Mouse (Mus musculus) midbrain, embryonic 10.5 days (tissue): ENCODE results near the gene Gipr. TPM values are rescaled to one million over a fixed set of nuclear protein-coding genes. Genes with fewer than 3 reads are reported as not detected.
"Not testable (repeated sequence)": the region's sequence is repeated elsewhere in the genome, so short reads cannot be mapped to it uniquely, and the experiment has no call there.

Experiments
- DNase-seq: peaks from one replicate; pipeline ENCODE4 v3.0.0-alpha.2; 2017; ENCODE audit warnings: low spot score
- H3K27ac ChIP-seq: fragments of 300-500 bp; sonication (generic); replicated peaks from 2 replicates; pipeline ENCODE4 v1.5.1; 2016; ENCODE audit warnings: mild to moderate bottlenecking
- H3K27me3 ChIP-seq: fragments of 300-500 bp; sonication (generic); 2 replicates; pipeline ENCODE4 v1.6.1; 2016; ENCODE audit warnings: low read depth, mild to moderate bottlenecking; ENCODE audit not compliant: poor library complexity, severe bottlenecking
- H3K36me3 ChIP-seq: fragments of 300-500 bp; sonication (generic); 2 replicates; pipeline ENCODE4 v1.6.1; 2016; ENCODE audit warnings: mild to moderate bottlenecking, moderate library complexity
- H3K4me1 ChIP-seq: fragments of 300-500 bp; sonication (generic); 2 replicates; pipeline ENCODE4 v1.6.1; 2016
- H3K4me3 ChIP-seq: fragments of 300-500 bp; sonication (generic); 2 replicates; pipeline ENCODE4 v1.5.1; 2016; ENCODE audit warnings: mild to moderate bottlenecking, moderate library complexity
- H3K9me3 ChIP-seq: fragments of 300-500 bp; sonication (generic); replicated peaks from 2 replicates; pipeline ENCODE4 v1.6.1; 2016; ENCODE audit warnings: mild to moderate bottlenecking
- WGBS: fragments of 180-500 bp; shearing (Covaris S2); methylation state at CpG from one replicate; pipeline ENCODE4 v1.1.7; 2016; 5-methylcytosine and 5-hydroxymethylcytosine counted together
- polyA plus RNA-seq: library from polyadenylated mRNA; unstranded; fragments of >200 nt; fragmentation: Nextera tagmentation; extraction: Ambion mirVana; gene quantifications from 2 replicates; pipeline ENCODE4 v1.2.1, GENCODE M21; 2016

The Gipr gene
- polyA plus RNA-seq, 1 experiment from 2014 or later, result 0.60 TPM

DNA sequence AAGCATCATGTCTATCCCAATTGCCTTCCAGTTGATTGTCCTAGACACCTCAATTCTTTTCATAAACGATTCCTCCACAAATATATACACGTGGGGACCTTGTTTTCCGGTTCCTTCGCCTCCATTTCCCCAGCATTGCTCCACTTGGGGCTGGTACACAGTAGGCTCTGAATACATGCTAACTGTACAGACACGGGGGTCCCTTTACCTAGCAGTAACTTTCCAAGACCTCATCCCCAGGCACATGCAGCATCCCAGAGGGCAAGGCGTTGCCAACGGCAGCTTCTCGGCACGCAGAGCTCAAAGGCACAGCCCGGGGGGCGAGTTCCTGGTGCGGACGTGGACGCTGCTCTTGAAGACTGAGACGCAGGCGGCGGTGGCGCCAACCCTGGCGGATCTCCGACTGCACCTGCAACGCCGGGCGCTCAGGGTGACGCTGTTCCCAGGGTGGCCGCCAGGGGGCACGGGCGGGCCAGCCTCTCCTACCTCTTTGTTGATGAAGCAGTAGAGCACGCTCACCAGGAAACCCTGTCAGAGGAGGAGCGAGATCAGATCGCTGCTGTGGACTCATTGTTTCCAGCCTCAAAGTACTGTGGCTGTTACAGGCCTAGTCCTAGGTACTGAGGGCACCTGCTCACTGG, 8.6 kb downstream of the Gipr start:
- peak overlapping the region; percentile 42 for H3K4me3 ChIP-seq
- 5% methylated on average over 30 of the region's 30 CpGs for WGBS
- peaks cover 36% of the 10 kb centered on the region for H3K4me1 ChIP-seq
- no peaks in the 10 kb centered on the region for H3K9me3 ChIP-seq
- H3K36me3 ChIP-seq, result peaks cover 34% of the 10 kb centered on the region
- H3K27ac ChIP-seq, result peak overlapping the region; percentile 72
- peak; percentile 93 for DNase-seq
- peaks cover 52% of the 10 kb centered on the region for H3K27me3 ChIP-seq

DNA sequence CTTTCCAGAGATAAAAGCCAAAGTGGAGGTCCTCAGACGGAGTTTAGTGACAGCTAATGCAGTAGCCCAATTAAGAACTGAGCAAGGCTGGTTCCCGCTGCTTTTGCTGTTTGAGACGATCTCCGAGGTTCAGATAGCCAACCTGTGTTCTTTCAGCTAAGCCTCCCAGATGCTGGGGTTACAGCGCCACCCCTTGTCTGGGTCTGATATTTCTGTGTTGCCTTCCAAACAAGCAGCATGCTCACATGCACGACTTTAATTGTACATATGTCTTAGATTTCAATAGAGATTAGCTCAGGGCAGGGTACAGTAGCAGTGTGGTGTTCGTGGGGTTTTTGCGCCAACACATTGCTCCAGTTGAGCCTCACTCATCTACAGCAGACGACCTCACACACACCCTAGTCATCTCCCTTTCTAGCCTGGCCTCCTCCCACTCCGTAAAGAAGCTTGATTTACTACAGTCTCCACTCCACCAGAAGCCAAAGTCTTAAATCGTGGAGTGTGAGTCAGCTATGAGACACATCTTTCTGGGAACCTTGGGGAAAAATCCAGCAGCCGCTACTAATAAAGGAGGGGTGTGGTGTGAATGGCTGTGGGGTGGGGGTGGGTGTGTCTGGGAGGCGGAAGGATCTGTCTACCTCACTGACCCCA, 10.0 kb downstream of the Gipr start:
- peaks cover 47% of the 10 kb centered on the region for H3K36me3 ChIP-seq
- H3K9me3 ChIP-seq, result no peaks in the 10 kb centered on the region
- peaks cover 41% of the 10 kb centered on the region for H3K4me1 ChIP-seq
- DNase-seq, result no peak
- H3K4me3 ChIP-seq, result no peak overlapping the region
- 68% methylated on average over 13 of the region's 13 CpGs for WGBS
- no peak overlapping the region for H3K27ac ChIP-seq
- H3K27me3 ChIP-seq, result peaks cover 43% of the 10 kb centered on the region

DNA sequence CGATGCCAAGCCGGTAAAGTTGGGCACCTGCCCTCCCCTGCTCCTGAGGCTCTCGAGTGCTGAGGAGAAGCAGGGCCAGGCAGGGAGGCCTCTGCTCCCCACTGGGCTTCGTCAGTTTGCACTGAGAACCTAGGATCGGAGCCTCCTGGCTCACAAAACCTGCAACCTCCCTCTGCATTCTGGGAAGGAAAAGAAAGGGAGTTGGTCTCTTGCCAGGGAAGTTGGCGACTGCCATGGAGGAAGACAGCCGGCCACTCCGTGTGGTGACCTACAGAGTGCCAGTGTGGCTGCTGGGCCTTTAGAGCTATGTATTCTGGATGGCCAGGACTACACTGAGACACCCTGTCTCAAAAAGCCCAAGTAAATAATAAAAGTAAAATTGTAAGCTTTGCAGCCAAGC, 11.1 kb downstream of the Gipr start:
- Histone ChIP-seq H3K36me3 (peaks cover 48% of the 10 kb centered on the region), H3K4me1 (peaks cover 42% of the 10 kb centered on the region), H3K27me3 (peaks cover 31% of the 10 kb centered on the region), H3K4me3 (peak overlapping the region; percentile 5; the same call in 1 of the 2 replicates), H3K27ac (no peak overlapping the region), H3K9me3 (no peaks in the 10 kb centered on the region)
- WGBS, result 90% methylated on average over 8 of the region's 8 CpGs
- DNase-seq, result no peak

DNA sequence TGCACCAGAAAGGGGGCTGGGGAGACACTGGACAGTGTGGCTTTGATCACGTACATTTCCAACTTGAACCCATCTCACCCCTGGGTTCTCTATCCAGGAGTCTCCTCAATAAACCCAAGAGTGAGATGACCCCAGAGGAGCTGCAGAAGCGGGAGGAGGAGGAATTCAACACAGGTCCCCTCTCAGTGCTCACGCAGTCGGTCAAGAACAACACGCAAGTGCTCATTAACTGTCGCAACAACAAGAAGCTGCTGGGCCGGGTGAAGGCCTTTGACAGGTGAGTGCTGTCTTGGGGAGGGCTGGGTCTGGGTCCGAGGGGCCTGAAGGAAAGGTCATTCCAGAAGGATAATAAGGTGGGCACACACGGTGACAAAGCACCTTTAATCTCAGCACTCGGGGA, 14.8 kb downstream of the Gipr start:
- not testable (repeated sequence) for H3K27me3 ChIP-seq, H3K27ac ChIP-seq, H3K9me3 ChIP-seq, DNase-seq
- 93% methylated on average over 10 of the region's 10 CpGs for WGBS
- peaks cover 34% of the 10 kb centered on the region for H3K4me1 ChIP-seq
- H3K36me3 ChIP-seq, result peaks cover 57% of the 10 kb centered on the region
- H3K4me3 ChIP-seq, result peak overlapping the region; percentile 87; the same call in 1 of the 2 replicates

DNA sequence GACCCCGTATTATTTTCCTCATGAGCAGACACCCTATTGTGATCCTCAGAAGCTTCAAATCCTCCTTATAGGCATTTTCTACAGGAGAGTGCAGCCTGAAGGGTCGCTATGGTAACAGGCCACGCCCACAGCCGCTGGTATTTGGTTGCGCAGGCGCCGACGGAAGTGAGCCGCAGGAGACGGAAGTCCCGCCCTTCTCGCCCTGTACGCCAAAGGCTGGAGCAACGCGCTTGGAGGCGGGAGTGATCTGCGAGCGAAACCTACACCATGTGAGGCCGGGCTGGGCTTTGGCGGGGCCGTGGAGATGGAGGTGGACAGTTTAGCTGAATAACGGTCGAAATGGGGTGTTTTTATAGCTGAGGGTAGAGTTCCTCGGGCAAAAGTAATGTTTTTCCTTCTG, 16.3 kb downstream of the Gipr start, which contains the start of gene Snrpd2:
TSS of gene Snrpd2 (plus strand) at position 97 of the 400 bp plus-strand sequence.
- Histone ChIP-seq H3K36me3 (peaks cover 53% of the 10 kb centered on the region), H3K9me3 (no peaks in the 10 kb centered on the region), H3K4me3 (peak within 1 kb of the TSS; percentile 87), H3K27me3 (no peaks in the 10 kb centered on the region), H3K27ac (peak within 1 kb of the TSS; percentile 80), H3K4me1 (peaks cover 33% of the 10 kb centered on the region)
- under 1% methylated on average over 24 of the region's 24 CpGs for WGBS
- DNase-seq, result peak; percentile 98

DNA sequence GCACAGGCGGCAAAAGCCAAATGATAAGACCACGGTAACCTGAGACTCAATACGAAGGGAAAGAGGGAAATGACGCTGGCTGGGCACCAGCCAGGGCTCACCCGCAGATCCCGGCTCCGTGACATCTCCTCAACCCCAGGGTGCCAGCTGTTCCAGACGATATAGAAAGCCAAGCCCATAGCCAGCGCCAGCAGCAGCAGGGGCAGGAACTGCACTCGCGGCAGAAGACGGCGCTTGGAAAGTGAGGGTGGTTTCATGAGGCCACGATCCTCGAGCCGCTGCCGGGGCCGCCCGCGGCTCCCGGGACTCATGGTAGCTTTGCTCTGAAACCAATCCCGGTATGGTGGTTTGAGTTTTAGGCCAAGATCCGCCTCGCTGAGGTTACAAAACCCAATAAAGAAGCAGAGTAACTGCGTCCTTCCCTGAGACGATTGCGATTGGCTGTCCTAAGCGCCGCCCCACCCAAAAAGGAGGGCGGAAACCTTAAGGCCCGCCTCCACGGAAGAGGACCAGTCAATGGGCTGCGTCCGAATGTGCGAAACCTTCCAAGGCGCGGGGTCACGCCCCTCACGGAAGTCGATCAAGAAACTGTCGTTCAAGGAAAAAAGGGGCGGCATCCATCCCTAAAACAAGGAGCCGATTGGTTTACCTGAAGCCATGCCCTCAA, 16.9 kb downstream of the Gipr start, which contains the start of gene Qpctl:
TSS of gene Qpctl (minus strand) at position 417 of the 667 bp plus-strand sequence.
- Histone ChIP-seq H3K4me3 (peak within 1 kb of the TSS; percentile 87), H3K27ac (peak within 1 kb of the TSS; percentile 80), H3K9me3 (no peaks in the 10 kb centered on the region), H3K36me3 (peaks cover 47% of the 10 kb centered on the region), H3K4me1 (peaks cover 33% of the 10 kb centered on the region), H3K27me3 (no peaks in the 10 kb centered on the region)
- under 1% methylated on average over 43 of the region's 43 CpGs for WGBS
- peak; percentile 98 for DNase-seq

DNA sequence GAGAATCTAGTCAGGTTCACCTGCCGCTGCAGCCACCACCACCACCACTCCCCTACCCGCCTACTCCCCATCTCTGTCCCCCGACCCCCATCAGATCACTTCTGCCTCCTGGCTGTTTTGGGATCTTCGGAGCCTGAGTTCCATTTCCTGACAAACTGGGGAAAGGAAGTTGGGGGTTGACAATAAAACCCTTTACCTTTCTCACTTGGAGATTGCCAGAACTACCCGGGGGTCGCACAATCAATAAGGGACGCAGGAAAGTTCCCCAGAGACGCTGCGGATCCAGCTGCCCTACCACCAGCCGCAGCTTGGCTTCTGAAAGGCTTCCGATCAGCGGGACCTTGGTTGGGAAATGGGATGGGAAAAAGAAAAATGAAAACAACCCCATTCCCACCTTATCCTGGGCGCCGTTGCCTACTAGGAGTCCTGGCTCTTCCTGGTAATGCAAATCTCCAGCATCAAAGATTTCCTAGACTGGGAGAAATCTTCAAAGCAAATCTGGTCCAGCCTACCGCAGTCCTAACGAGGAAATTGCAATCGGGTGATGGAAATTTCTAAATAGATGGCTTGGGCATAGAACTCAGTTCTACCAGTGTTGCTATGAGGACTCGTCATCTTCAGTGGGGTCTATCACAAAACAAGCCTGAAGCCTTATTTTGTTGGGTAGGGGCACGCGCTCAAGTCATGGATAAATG, 17.6 kb downstream of the Gipr start:
- DNase-seq, result no peak
- H3K36me3 ChIP-seq, result peaks cover 40% of the 10 kb centered on the region
- peaks cover 33% of the 10 kb centered on the region for H3K4me1 ChIP-seq
- 20% methylated on average over 20 of the region's 20 CpGs for WGBS
- no peaks in the 10 kb centered on the region for H3K27me3 ChIP-seq
- peak overlapping the region; percentile 87 for H3K4me3 ChIP-seq
- no peaks in the 10 kb centered on the region for H3K9me3 ChIP-seq
- peak overlapping the region; percentile 80 for H3K27ac ChIP-seq

DNA sequence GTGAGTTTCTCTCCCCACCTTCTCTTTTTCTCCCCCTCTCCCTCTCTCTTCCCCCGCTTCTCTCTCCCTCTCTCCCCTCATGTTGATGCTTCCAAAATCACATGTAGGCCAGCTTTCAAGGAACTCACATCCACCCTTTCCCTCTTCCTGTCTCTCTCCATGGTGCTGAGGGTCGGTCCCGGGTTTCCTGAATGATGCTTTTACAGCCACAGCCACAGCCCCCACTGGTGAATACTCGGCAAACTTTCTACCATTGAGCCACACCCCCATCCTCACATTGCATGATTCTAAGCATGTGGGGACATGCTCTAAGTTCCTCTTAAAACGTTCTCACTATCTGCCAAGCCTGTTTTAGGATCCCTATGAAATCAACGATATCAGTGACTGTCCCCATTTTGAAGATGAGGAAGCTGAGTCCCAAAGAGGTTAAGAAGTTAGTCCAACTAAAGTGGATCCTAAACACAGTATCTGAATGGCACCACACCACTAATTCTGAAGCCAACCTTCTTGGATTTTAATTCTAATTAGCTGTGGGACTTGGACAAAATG, 18.4 kb downstream of the Gipr start:
- no peaks in the 10 kb centered on the region for H3K9me3 ChIP-seq
- peak overlapping the region; percentile 87 for H3K4me3 ChIP-seq
- H3K4me1 ChIP-seq, result peaks cover 33% of the 10 kb centered on the region
- no peaks in the 10 kb centered on the region for H3K27me3 ChIP-seq
- no peak overlapping the region for H3K27ac ChIP-seq
- DNase-seq, result no peak
- H3K36me3 ChIP-seq, result peaks cover 39% of the 10 kb centered on the region
- 63% methylated on average over 6 of the region's 6 CpGs for WGBS

DNA sequence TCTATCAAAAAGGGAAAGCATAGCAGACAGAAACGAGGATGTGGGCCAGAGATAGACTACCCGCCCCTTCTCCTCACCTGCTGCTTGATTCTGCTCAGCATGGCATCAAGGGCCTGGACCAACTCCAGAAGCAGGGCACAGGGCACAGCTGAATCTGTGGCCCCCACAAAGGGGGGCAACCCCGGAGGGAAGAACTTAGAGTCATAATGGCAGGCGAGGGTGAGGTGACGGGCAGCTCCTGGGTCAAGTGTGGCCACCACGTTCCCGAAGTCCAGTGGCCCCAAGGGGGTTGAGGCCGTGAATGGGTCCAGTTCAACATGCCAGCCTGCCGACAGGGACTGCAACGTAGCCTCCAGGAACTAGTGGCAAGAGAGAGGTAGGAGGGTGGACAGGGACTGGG, 19.1 kb downstream of the Gipr start:
- peaks cover 33% of the 10 kb centered on the region for H3K4me1 ChIP-seq
- no peak overlapping the region for H3K27ac ChIP-seq
- H3K4me3 ChIP-seq, result no peak overlapping the region
- H3K27me3 ChIP-seq, result no peaks in the 10 kb centered on the region
- H3K9me3 ChIP-seq, result no peaks in the 10 kb centered on the region
- no peak for DNase-seq
- 88% methylated on average over 10 of the region's 10 CpGs for WGBS
- peaks cover 39% of the 10 kb centered on the region for H3K36me3 ChIP-seq

DNA sequence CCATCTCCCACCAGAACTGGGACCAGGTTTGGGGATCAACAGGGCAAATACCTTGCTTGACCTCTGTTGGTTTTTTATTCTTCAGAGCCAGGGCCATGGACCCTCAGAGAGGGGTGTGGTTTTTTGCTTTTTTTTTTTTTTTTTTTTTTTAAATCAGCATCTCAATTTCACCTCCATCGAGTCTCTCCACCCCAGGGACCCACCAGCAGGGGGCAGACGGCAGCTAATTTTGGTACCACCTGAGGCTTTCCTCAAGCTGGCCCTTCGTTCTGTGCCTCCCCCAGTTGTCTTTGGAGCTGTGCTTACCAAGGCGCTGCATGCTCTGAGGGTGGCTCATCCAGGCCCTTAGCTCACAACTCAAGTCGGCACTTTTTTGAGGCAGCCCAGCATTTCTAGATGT, 28.5 kb downstream of the Gipr start:
- Histone ChIP-seq H3K36me3 (peaks cover 81% of the 10 kb centered on the region), H3K4me3 (no peak overlapping the region), H3K27me3 (no peaks in the 10 kb centered on the region), H3K9me3 (no peaks in the 10 kb centered on the region), H3K27ac (no peak overlapping the region), H3K4me1 (no peaks in the 10 kb centered on the region)
- WGBS, result 50% methylated on average over 5 of the region's 5 CpGs
- DNase-seq, result peak; percentile 41

DNA sequence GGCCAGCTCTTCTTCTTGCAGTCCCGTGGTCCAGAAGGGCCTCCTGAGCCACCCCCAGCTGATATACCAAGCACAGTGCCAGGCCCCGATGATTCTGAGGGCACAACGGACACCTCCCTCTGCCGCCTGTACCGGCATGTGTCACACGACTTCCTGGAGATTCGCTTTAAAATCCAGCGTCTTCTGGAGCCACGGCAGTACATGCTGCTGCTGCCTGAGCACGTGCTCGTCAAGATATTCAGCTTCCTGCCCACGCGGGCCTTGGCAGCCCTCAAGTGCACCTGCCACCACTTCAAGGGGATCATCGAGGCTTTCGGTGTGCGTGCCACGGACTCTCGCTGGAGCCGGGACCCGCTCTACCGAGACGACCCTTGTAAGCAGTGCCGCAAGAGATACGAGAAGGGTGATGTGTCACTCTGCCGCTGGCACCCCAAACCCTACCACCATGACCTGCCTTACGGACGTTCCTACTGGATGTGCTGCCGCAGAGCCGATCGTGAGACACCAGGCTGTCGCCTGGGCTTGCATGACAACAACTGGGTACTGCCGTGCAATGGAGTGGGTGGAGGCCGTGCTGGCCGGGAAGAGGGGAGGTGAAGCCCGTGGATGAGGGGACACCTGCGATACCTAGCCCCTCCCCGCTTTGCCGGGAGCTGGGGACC, 29.1 kb downstream of the Gipr start:
- peaks cover 3% of the 10 kb centered on the region for H3K4me1 ChIP-seq
- H3K9me3 ChIP-seq, result no peaks in the 10 kb centered on the region
- 93% methylated on average over 38 of the region's 38 CpGs for WGBS
- no peak overlapping the region for H3K4me3 ChIP-seq
- no peak overlapping the region for H3K27ac ChIP-seq
- H3K36me3 ChIP-seq, result peaks cover 76% of the 10 kb centered on the region
- DNase-seq, result no peak
- H3K27me3 ChIP-seq, result no peaks in the 10 kb centered on the region

DNA sequence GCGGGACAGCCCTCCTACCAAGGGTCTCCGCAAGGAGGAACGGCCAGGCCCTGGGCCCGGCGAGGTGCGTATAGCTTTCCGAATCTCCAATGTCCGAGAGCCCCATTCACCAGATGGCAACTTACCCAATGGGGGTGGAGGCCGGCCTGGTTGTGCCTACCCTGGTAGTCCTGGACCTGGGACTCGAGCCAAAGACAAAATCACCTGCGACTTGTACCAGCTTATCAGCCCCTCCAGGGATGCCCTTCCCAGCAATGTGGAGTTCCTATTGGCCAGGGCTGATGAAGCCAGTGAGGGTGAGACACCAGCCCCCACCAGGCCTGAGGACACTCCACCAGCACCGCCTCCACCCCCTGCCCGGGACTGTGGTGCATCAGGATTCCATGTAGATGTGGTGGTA, 29.8 kb downstream of the Gipr start:
- Histone ChIP-seq H3K36me3 (peaks cover 71% of the 10 kb centered on the region), H3K4me3 (no peak overlapping the region), H3K27me3 (no peaks in the 10 kb centered on the region), H3K4me1 (peaks cover 10% of the 10 kb centered on the region), H3K27ac (no peak overlapping the region), H3K9me3 (no peaks in the 10 kb centered on the region)
- WGBS, result 96% methylated on average over 13 of the region's 13 CpGs
- no peak for DNase-seq
